Mouse (Mus musculus) intestine, embryonic 16.5 days (tissue): ENCODE measurements around the gene Pacrg. TPM values are rescaled to one million over a fixed set of nuclear protein-coding genes. Genes with fewer than 3 reads are reported as not detected.

ENCODE experiments used
- ATAC-seq: fragments of 200-750 bp; cut with Nextera tagmentation; 2 replicates; pipeline ENCODE4 v1.8.0; 2017; ENCODE audit warnings: moderate TSS enrichment, moderate library complexity
- H3K27ac ChIP-seq: fragments of 300-500 bp; sonication (generic); 2 replicates; pipeline ENCODE4 v1.5.1; 2014; ENCODE audit warnings: mild to moderate bottlenecking, low read length
- H3K27me3 ChIP-seq: fragments of 300-500 bp; sonication (generic); replicated peaks from 2 replicates; pipeline ENCODE4 v1.6.1; 2014; ENCODE audit warnings: low read length, control low read depth, mixed read lengths; ENCODE audit not compliant: control insufficient read depth, insufficient read depth
- H3K36me3 ChIP-seq: fragments of 300-500 bp; sonication (generic); 2 replicates; pipeline ENCODE4 v1.6.1; 2014; ENCODE audit warnings: low read length, control low read depth; ENCODE audit not compliant: control insufficient read depth, insufficient read depth
- H3K4me1 ChIP-seq: fragments of 300-500 bp; sonication (generic); 2 replicates; pipeline ENCODE4 v1.6.1; 2014; ENCODE audit warnings: low read length, control low read depth, mixed read lengths; ENCODE audit not compliant: control insufficient read depth, insufficient read depth
- H3K4me2 ChIP-seq: fragments of 300-500 bp; sonication (generic); 2 replicates; pipeline ENCODE4 v1.6.1; 2014; ENCODE audit warnings: low read depth, low read length, control low read depth
- H3K4me3 ChIP-seq: fragments of 300-500 bp; sonication (generic); 2 replicates; pipeline ENCODE4 v1.5.1; 2014; ENCODE audit warnings: mild to moderate bottlenecking, low read length
- H3K9ac ChIP-seq: fragments of 300-500 bp; sonication (generic); 2 replicates; pipeline ENCODE4 v1.6.1; 2014; ENCODE audit warnings: low read depth, low read length
- H3K9me3 ChIP-seq: fragments of 300-500 bp; sonication (generic); 2 replicates; pipeline ENCODE4 v1.6.1; 2016; ENCODE audit warnings: low read length, control low read depth; ENCODE audit not compliant: control insufficient read depth
- WGBS: fragments of 180-500 bp; shearing (Covaris S2); extraction: QIAGEN DNeasy Blood & Tissue Kit; methylation state at CpG from one replicate; pipeline ENCODE4 v1.1.7; 2014; 5-methylcytosine and 5-hydroxymethylcytosine counted together
- polyA plus RNA-seq: library from polyadenylated mRNA; unstranded; fragments of >200 nt; fragmentation: Nextera tagmentation; extraction: Ambion mirVana; gene quantifications from 2 replicates; pipeline ENCODE4 v1.2.1, GENCODE M21; 2015

Pacrg gene
- polyA plus RNA-seq, 1 experiment from 2014 or later, result 0.66 TPM

DNA sequence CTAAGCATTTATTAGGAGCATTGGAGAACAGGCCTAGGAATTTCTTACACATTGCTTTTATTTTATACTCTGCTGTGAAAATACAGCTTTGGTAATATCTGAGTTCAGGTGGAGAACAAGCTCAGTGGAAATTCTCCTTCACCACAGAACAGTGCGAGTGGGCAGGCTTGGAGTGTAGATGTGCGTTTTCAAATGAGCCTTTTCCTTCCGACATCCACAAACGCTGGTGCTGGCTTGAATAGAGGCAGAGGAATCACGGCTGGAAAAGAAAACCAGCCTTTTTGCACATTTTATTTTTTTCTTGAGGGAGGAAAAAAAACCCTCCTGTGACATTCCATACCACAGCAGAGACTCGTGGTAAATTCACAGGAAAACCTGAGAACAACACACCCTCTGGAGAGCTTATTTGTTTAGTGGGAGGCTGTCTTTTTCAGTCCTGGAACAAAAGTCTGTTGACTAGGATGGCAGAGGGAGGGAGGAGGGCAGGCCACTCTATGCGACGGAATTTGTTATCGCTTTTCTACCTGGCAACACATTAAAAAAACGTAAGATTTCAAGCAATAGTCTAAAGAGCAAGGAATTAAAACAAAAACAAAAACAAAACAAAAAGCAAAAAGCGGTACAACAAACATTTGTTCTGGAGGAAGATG is 320.5 kb downstream of the Pacrg start:
- Histone ChIP-seq H3K4me2 (no peak overlapping the region), H3K4me1 (no peaks in the 10 kb centered on the region), H3K4me3 (no peak overlapping the region), H3K27ac (no peak overlapping the region), H3K9me3 (no peaks in the 10 kb centered on the region), H3K36me3 (no peaks in the 10 kb centered on the region), H3K9ac (no peak overlapping the region), H3K27me3 (no peaks in the 10 kb centered on the region)
- WGBS, result 46% methylated on average over 11 of the region's 11 CpGs
- ATAC-seq, result no peak

- 60% methylated on average over 6 of the region's 6 CpGs for WGBS
- Histone ChIP-seq H3K9ac (no peak overlapping the region), H3K27ac (no peak overlapping the region), H3K4me2 (no peak overlapping the region), H3K9me3 (no peaks in the 10 kb centered on the region), H3K27me3 (no peaks in the 10 kb centered on the region), H3K4me3 (no peak overlapping the region), H3K4me1 (no peaks in the 10 kb centered on the region), H3K36me3 (no peaks in the 10 kb centered on the region)
- ATAC-seq, result no peak
Measured at GRCm38 (mm10) chr17:10514812-10515211, 325.3 kb downstream of the Pacrg start.

GRCm38 (mm10) chr17:10510913-10511759 is 329.0 kb downstream of the Pacrg start:
- Histone ChIP-seq H3K4me3 (no peak overlapping the region), H3K36me3 (no peaks in the 10 kb centered on the region), H3K4me1 (no peaks in the 10 kb centered on the region), H3K4me2 (no peak overlapping the region), H3K27ac (no peak overlapping the region), H3K27me3 (no peaks in the 10 kb centered on the region), H3K9me3 (no peaks in the 10 kb centered on the region), H3K9ac (no peak overlapping the region)
- 79% methylated on average over 10 of the region's 10 CpGs for WGBS
- ATAC-seq, result no peak

- Histone ChIP-seq H3K9ac (no peak overlapping the region), H3K4me2 (no peak overlapping the region), H3K4me1 (no peaks in the 10 kb centered on the region), H3K36me3 (no peaks in the 10 kb centered on the region), H3K4me3 (no peak overlapping the region), H3K27ac (no peak overlapping the region), H3K27me3 (no peaks in the 10 kb centered on the region), H3K9me3 (no peaks in the 10 kb centered on the region)
- WGBS, result 73% methylated on average over 5 of the region's 5 CpGs
- ATAC-seq, result no peak
Measured at GRCm38 (mm10) chr17:10510467-10510866, 329.6 kb downstream of the Pacrg start.

- ATAC-seq, result no peak
- Histone ChIP-seq H3K4me2 (no peak overlapping the region), H3K27me3 (no peaks in the 10 kb centered on the region), H3K9me3 (no peaks in the 10 kb centered on the region), H3K4me1 (no peaks in the 10 kb centered on the region), H3K4me3 (no peak overlapping the region), H3K36me3 (no peaks in the 10 kb centered on the region), H3K27ac (no peak overlapping the region), H3K9ac (no peak overlapping the region)
- WGBS, result 80% methylated on average over 2 of the region's 2 CpGs
Measured at GRCm38 (mm10) chr17:10508088-10508487, 332.0 kb downstream of the Pacrg start.

DNA sequence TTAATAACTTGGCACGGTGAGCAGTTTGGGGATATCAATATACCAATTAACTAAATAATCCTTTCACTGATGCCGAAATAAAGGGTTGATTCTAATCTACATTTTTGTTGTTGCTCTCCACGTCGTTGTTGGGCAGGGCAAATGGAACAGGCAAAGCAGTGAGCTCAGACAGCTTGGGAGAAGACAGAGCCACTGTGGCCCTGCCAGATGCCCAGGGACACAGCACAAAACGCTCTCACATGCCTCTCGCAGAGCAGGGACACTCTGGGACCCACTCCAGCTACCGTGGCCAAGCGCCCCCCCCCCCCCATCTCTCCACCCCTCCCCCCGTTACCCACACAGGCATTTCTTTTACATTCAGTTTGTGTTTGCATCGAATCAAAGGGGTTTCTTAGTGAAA is 332.6 kb downstream of the Pacrg start:
- 63% methylated on average over 10 of the region's 10 CpGs for WGBS
- H3K9ac ChIP-seq, result no peak overlapping the region
- H3K9me3 ChIP-seq, result no peaks in the 10 kb centered on the region
- no peaks in the 10 kb centered on the region for H3K36me3 ChIP-seq
- H3K4me3 ChIP-seq, result no peak overlapping the region
- no peak overlapping the region for H3K27ac ChIP-seq
- H3K4me2 ChIP-seq, result no peak overlapping the region
- H3K4me1 ChIP-seq, result no peaks in the 10 kb centered on the region
- no peaks in the 10 kb centered on the region for H3K27me3 ChIP-seq
- ATAC-seq, result no peak

DNA sequence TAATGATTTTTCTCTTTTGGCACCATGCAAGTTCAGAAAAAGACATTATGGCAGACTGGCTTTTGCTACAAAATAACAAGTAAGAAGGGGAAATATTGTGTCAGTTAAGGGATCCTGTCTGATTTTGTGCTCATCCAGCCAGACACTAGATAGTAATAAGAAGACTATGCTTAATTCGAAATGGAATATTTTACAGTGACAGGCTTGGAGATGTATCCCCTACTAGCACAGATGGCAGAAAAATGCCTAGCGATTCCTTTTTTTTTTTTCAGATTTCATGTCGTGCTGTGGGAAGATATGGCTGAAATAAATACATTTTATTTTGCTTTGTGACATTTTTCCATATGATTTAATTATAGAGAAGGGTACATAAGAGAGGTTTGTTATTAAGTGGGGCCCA is 333.2 kb downstream of the Pacrg start:
- no peak overlapping the region for H3K4me3 ChIP-seq
- H3K4me2 ChIP-seq, result no peak overlapping the region
- H3K9me3 ChIP-seq, result no peaks in the 10 kb centered on the region
- ATAC-seq, result no peak
- 73% methylated on average over 3 of the region's 3 CpGs for WGBS
- H3K27me3 ChIP-seq, result no peaks in the 10 kb centered on the region
- H3K9ac ChIP-seq, result no peak overlapping the region
- H3K27ac ChIP-seq, result no peak overlapping the region
- H3K4me1 ChIP-seq, result no peaks in the 10 kb centered on the region
- H3K36me3 ChIP-seq, result no peaks in the 10 kb centered on the region

DNA sequence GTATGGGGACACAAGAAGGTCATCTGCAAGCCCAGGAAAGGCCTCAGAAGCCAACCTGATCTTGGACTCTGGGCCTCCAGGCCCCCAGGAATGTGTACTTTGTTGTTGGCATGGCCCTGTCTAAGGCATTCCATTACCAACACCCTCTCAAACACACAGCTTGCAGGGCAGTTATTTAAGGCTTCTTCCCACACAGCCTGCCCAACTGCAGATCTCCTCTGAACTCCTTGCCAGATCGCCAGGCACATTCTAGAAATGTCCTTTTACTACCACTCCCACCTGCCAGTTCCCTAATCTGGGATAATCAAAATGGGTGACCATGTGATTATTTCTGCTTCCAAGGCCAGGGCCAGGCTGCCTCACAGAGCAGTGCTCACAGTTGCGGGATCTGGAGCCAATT is 338.7 kb downstream of the Pacrg start:
- no peak overlapping the region for H3K9ac ChIP-seq
- 84% methylated on average over 2 of the region's 2 CpGs for WGBS
- H3K9me3 ChIP-seq, result no peaks in the 10 kb centered on the region
- H3K27ac ChIP-seq, result no peak overlapping the region
- no peaks in the 10 kb centered on the region for H3K4me1 ChIP-seq
- H3K36me3 ChIP-seq, result no peaks in the 10 kb centered on the region
- H3K4me2 ChIP-seq, result no peak overlapping the region
- H3K4me3 ChIP-seq, result no peak overlapping the region
- no peak for ATAC-seq
- H3K27me3 ChIP-seq, result no peaks in the 10 kb centered on the region

- Histone ChIP-seq H3K27ac (no peak overlapping the region), H3K9ac (no peak overlapping the region), H3K4me2 (no peak overlapping the region), H3K27me3 (no peaks in the 10 kb centered on the region), H3K9me3 (no peaks in the 10 kb centered on the region), H3K4me3 (no peak overlapping the region), H3K36me3 (no peaks in the 10 kb centered on the region), H3K4me1 (no peaks in the 10 kb centered on the region)
- no peak for ATAC-seq
- 58% methylated on average over 12 of the region's 12 CpGs for WGBS
Measured at GRCm38 (mm10) chr17:10500795-10501432, 339.2 kb downstream of the Pacrg start.
